Mouse (Mus musculus) small intestine, adult 2 months (tissue): ENCODE data around the gene Ift80. TPM values are rescaled to one million over a fixed set of nuclear protein-coding genes. Genes with fewer than 3 reads are reported as not detected.

Experiments
- H3K27ac ChIP-seq: fragments of 200-500 bp; 2 replicates; pipeline ENCODE4 v1.5.1; 2012; ENCODE audit warnings: low read depth, low read length, control low read depth, inconsistent platforms; ENCODE audit not compliant: insufficient read depth
- H3K27me3 ChIP-seq: fragments of 200-500 bp; 2 replicates; pipeline ENCODE4 v1.6.1; 2012; ENCODE audit warnings: mild to moderate bottlenecking, moderate library complexity, low read length, inconsistent platforms; ENCODE audit not compliant: control insufficient read depth, insufficient read depth
- H3K36me3 ChIP-seq: fragments of 200-500 bp; 2 replicates; pipeline ENCODE4 v1.6.1; 2012; ENCODE audit warnings: mild to moderate bottlenecking, low read length, control low read depth, inconsistent platforms; ENCODE audit not compliant: control insufficient read depth, insufficient read depth
- H3K4me1 ChIP-seq: fragments of 200-500 bp; 2 replicates; pipeline ENCODE4 v1.6.1; 2012; ENCODE audit warnings: low read length, inconsistent platforms, mixed read lengths; ENCODE audit not compliant: control insufficient read depth, insufficient read depth, insufficient read length
- H3K4me3 ChIP-seq: fragments of 200-500 bp; 2 replicates; pipeline ENCODE4 v1.5.1; 2012; ENCODE audit warnings: low read depth, mild to moderate bottlenecking, control low read depth, inconsistent platforms, low read length, moderate library complexity
- CTCF ChIP-seq: fragments of 200-500 bp; IDR thresholded peaks from 2 replicates; pipeline ENCODE4 v1.5.1; 2012; ENCODE audit warnings: low read depth, mild to moderate bottlenecking, control low read depth, inconsistent platforms, low read length, moderate library complexity, mixed read lengths; ENCODE audit not compliant: insufficient replicate concordance, insufficient read length; ENCODE audit errors: extremely low read depth
- POLR2A ChIP-seq: fragments of 200-500 bp; IDR thresholded peaks from 2 replicates; pipeline ENCODE4 v1.6.1; 2012; ENCODE audit warnings: low read depth, mild to moderate bottlenecking, control low read depth, inconsistent platforms, low read length, moderate library complexity
- WGBS: fragments of 180-500 bp; shearing (Covaris S2); methylation state at CpG from one replicate; pipeline ENCODE4 v1.1.7; 2018; 5-methylcytosine and 5-hydroxymethylcytosine counted together
- polyA plus RNA-seq: library from polyadenylated mRNA; depleted of rRNA; stranded (reverse); fragments of >200 nt; gene quantifications from 2 replicates; pipeline ENCODE4 v1.2.3, GENCODE M21; 2012

The Ift80 gene
- polyA plus RNA-seq, 1 experiment, result 0.22 TPM

GRCm38 (mm10) chr3:69017181-69017580 is 12.8 kb upstream of the Ift80 start:
- H3K4me3 ChIP-seq, result no peak overlapping the region
- TF ChIP-seq POLR2A (no peak), CTCF (no peak)
- H3K27me3 ChIP-seq, result no peaks in the 10 kb centered on the region
- WGBS, result 80% methylated on average over 3 of the region's 3 CpGs
- H3K27ac ChIP-seq, result no peak overlapping the region
- H3K36me3 ChIP-seq, result peaks cover 28% of the 10 kb centered on the region
- no peaks in the 10 kb centered on the region for H3K4me1 ChIP-seq

- H3K27ac ChIP-seq, result no peak overlapping the region
- 0 out of 2 replicates have a peak, but pooled peaks cover 3% of the 10 kb centered on the region for H3K36me3 ChIP-seq
- H3K4me3 ChIP-seq, result no peak overlapping the region
- no peaks in the 10 kb centered on the region for H3K27me3 ChIP-seq
- H3K4me1 ChIP-seq, result no peaks in the 10 kb centered on the region
- TF ChIP-seq POLR2A, result no peak
- TF ChIP-seq CTCF, result no peak
- WGBS, result 76% methylated on average over 2 of the region's 2 CpGs
Measured at GRCm38 (mm10) chr3:69008873-69009272, 4.5 kb upstream of the Ift80 start.

GRCm38 (mm10) chr3:69006246-69006760 is 1.9 kb upstream of the Ift80 start:
- H3K4me3 ChIP-seq, result peak overlapping the region; percentile 80
- 2% methylated on average over 21 of the region's 21 CpGs for WGBS

GRCm38 (mm10) chr3:69005338-69006245 is 1.2 kb upstream of the Ift80 start:
- Histone ChIP-seq H3K36me3 (no peaks in the 10 kb centered on the region), H3K4me1 (no peaks in the 10 kb centered on the region), H3K4me3 (peak overlapping the region; percentile 80), H3K27me3 (no peaks in the 10 kb centered on the region), H3K27ac (peak overlapping the region; percentile 69)
- TF ChIP-seq POLR2A, result 0 out of 2 replicates have a peak, but pooled peaks have one; percentile 30
- TF ChIP-seq CTCF, result no peak
- under 1% methylated on average over 72 of the region's 72 CpGs for WGBS

More at GRCm38 (mm10) chr3:69006246-69006760, 1.9 kb upstream of the Ift80 start:
- no peaks in the 10 kb centered on the region for H3K4me1 ChIP-seq
- H3K27ac ChIP-seq, result peak overlapping the region; percentile 69
- no peaks in the 10 kb centered on the region for H3K27me3 ChIP-seq
- no peaks in the 10 kb centered on the region for H3K36me3 ChIP-seq
- TF ChIP-seq CTCF (no peak), POLR2A (no peak)

- Histone ChIP-seq H3K4me3 (peak overlapping the region; percentile 80), H3K36me3 (no peaks in the 10 kb centered on the region), H3K27ac (peak overlapping the region; percentile 44; the same call in 1 of the 2 replicates), H3K4me1 (no peaks in the 10 kb centered on the region), H3K27me3 (no peaks in the 10 kb centered on the region)
- WGBS, result under 1% methylated on average over 7 of the region's 7 CpGs
- TF ChIP-seq POLR2A, result no peak
- no peak for TF ChIP-seq CTCF
Measured at GRCm38 (mm10) chr3:69004055-69004436, 324 bp downstream of the Ift80 start.

- no peak overlapping the region for H3K27ac ChIP-seq
- H3K4me1 ChIP-seq, result no peaks in the 10 kb centered on the region
- H3K27me3 ChIP-seq, result no peaks in the 10 kb centered on the region
- H3K36me3 ChIP-seq, result no peaks in the 10 kb centered on the region
- 90% methylated on average over 4 of the region's 4 CpGs for WGBS
- no peak overlapping the region for H3K4me3 ChIP-seq
- TF ChIP-seq CTCF (no peak), POLR2A (no peak)
Measured at GRCm38 (mm10) chr3:69002781-69003180, 1.6 kb downstream of the Ift80 start.

- H3K4me1 ChIP-seq, result no peaks in the 10 kb centered on the region
- H3K27me3 ChIP-seq, result no peaks in the 10 kb centered on the region
- H3K36me3 ChIP-seq, result no peaks in the 10 kb centered on the region
- no peak for TF ChIP-seq CTCF
- no peak for TF ChIP-seq POLR2A
- no peak overlapping the region for H3K4me3 ChIP-seq
- H3K27ac ChIP-seq, result no peak overlapping the region
- WGBS, result 80% methylated on average over 2 of the region's 2 CpGs
Measured at GRCm38 (mm10) chr3:68986550-68986949, 17.8 kb downstream of the Ift80 start.
